Mouse (Mus musculus): ENCODE data around the gene Zcchc2.

- no peak for TF ChIP-seq GATA1 (IDR thresholded peaks at IDR 0.05; ENCODE audit: borderline replicate concordance, low read length)
- no peak for TF ChIP-seq FLI1 (IDR thresholded peaks at IDR 0.05; ENCODE audit: low read length)
Observed at GRCm38 (mm10) chr1:105962084-105962818, 28.0 kb upstream of the Zcchc2 start.

Measured in megakaryocyte, embryonic 14.5 days (primary cell).